Comparison of ENCODE assay signal across 2 mouse cellular contexts in genomic region chr2:119324576-119325318, GRCm38 (mm10).
A peak's percentile ranks its signal among the peaks of the same experiment; 100 is the strongest.
TF ChIP-seq lines count a peak whose summit lies in the region.

No protein-coding gene starts in this region.

TF ChIP-seq in CH12.LX, 34 proteins besides CTCF, POLR2A, EP300 and RAD21 (continued from another document):
- TF ChIP-seq BHLHE40 (IDR thresholded peaks at IDR 0.05; ENCODE audit: low read depth, low read length), result peak; percentile 66

TF ChIP-seq in MEL, 35 proteins besides CTCF, POLR2A, EP300 and RAD21 (continued from another document):
- peak; percentile 75; the same call in 1 of the 2 replicates for TF ChIP-seq JUND (IDR thresholded peaks at IDR 0.05; ENCODE audit: low read depth, low read length)
- TF ChIP-seq BHLHE40 (IDR thresholded peaks at IDR 0.05; ENCODE audit: borderline replicate concordance, low read depth, low read length), result peak; percentile 24; the same call in 1 of the 2 replicates
- TF ChIP-seq ZC3H11A (IDR thresholded peaks at IDR 0.05; ENCODE audit: low read depth, low read length), result no peak
- TF ChIP-seq MXI1 (IDR thresholded peaks at IDR 0.05; ENCODE audit: low read depth, low read length), result peak; percentile 7
- no peak for TF ChIP-seq MAZ (IDR thresholded peaks at IDR 0.05; ENCODE audit: low read depth, low read length)
- TF ChIP-seq MYB (IDR thresholded peaks at IDR 0.05; ENCODE audit: low read depth, low read length), result no peak
- TF ChIP-seq USF1 (IDR thresholded peaks at IDR 0.05; ENCODE audit: low read depth, low read length), result no peak
